Mouse (Mus musculus) spleen, adult 2 months (tissue): ENCODE results near the gene Rbm18.

Experiments
- CTCF ChIP-seq: fragments of 200-500 bp; IDR thresholded peaks from 2 replicates; pipeline ENCODE4 v1.5.1; 2011; ENCODE audit warnings: mild to moderate bottlenecking, inconsistent platforms; ENCODE audit not compliant: insufficient read depth, insufficient read length, insufficient replicate concordance; ENCODE audit errors: extremely low read depth
- POLR2A ChIP-seq: fragments of 200-500 bp; IDR thresholded peaks from 2 replicates; pipeline ENCODE4 v1.6.1; 2011; ENCODE audit warnings: low read depth, low read length, inconsistent platforms

GRCm38 (mm10) chr2:36101866-36102558, 34.6 kb downstream of the Rbm18 start:
- TF ChIP-seq POLR2A (no peak), CTCF (no peak)
